Mouse (Mus musculus) intestine, postnatal 0 days (tissue): ENCODE data around the gene Tmem237. TPM values are rescaled to one million over a fixed set of nuclear protein-coding genes. Genes with fewer than 3 reads are reported as not detected.

Experiments
- ATAC-seq: fragments of 200-750 bp; cut with Nextera tagmentation; 2 replicates; pipeline ENCODE4 v1.8.0; 2017; ENCODE audit warnings: mild to moderate bottlenecking, moderate TSS enrichment, moderate library complexity
- H3K27ac ChIP-seq: fragments of 300-500 bp; sonication (generic); 2 replicates; pipeline ENCODE4 v1.5.1; 2014; ENCODE audit warnings: mild to moderate bottlenecking, low read depth, low read length, moderate library complexity
- H3K27me3 ChIP-seq: fragments of 300-500 bp; sonication (generic); replicated peaks from 2 replicates; pipeline ENCODE4 v1.6.1; 2014; ENCODE audit warnings: low read length, mixed read lengths; ENCODE audit not compliant: control insufficient read depth, insufficient read depth
- H3K36me3 ChIP-seq: fragments of 300-500 bp; sonication (generic); 2 replicates; pipeline ENCODE4 v1.6.1; 2014; ENCODE audit warnings: mild to moderate bottlenecking, moderate library complexity; ENCODE audit not compliant: control insufficient read depth, insufficient read depth
- H3K4me1 ChIP-seq: fragments of 300-500 bp; sonication (generic); replicated peaks from 2 replicates; pipeline ENCODE4 v1.6.1; 2014; ENCODE audit warnings: antibody characterized with exemption, low read length, mixed read lengths; ENCODE audit not compliant: control insufficient read depth, insufficient read depth
- H3K4me2 ChIP-seq: fragments of 300-500 bp; sonication (generic); replicated peaks from 2 replicates; pipeline ENCODE4 v1.6.1; 2014; ENCODE audit warnings: low read depth, mild to moderate bottlenecking, moderate library complexity
- H3K4me3 ChIP-seq: fragments of 300-500 bp; sonication (generic); 2 replicates; pipeline ENCODE4 v1.5.1; 2014; ENCODE audit warnings: low read depth, low read length
- H3K9ac ChIP-seq: fragments of 300-500 bp; sonication (generic); 2 replicates; pipeline ENCODE4 v1.6.1; 2014; ENCODE audit warnings: mild to moderate bottlenecking, low read depth, low read length
- H3K9me3 ChIP-seq: fragments of 300-500 bp; sonication (generic); 2 replicates; pipeline ENCODE4 v1.6.1; 2016; ENCODE audit warnings: mixed run types; ENCODE audit not compliant: control insufficient read depth
- CTCF ChIP-seq: sonication (generic); IDR thresholded peaks from 2 replicates; pipeline ENCODE4 v1.5.1; 2016; ENCODE audit warnings: low read depth, mild to moderate bottlenecking, control low read depth, antibody characterized with exemption, moderate library complexity
- WGBS: fragments of 180-500 bp; shearing (Covaris S2); extraction: QIAGEN DNeasy Blood & Tissue Kit; methylation state at CpG from one replicate; pipeline ENCODE4 v1.1.7; 2014; 5-methylcytosine and 5-hydroxymethylcytosine counted together
- polyA plus RNA-seq: library from polyadenylated mRNA; unstranded; fragments of >200 nt; fragmentation: Nextera tagmentation; extraction: Ambion mirVana; gene quantifications from 2 replicates; pipeline ENCODE4 v1.2.1, GENCODE M21; 2015

Gene Tmem237
- polyA plus RNA-seq, 1 experiment from 2014 or later, result 12.5 TPM

DNA sequence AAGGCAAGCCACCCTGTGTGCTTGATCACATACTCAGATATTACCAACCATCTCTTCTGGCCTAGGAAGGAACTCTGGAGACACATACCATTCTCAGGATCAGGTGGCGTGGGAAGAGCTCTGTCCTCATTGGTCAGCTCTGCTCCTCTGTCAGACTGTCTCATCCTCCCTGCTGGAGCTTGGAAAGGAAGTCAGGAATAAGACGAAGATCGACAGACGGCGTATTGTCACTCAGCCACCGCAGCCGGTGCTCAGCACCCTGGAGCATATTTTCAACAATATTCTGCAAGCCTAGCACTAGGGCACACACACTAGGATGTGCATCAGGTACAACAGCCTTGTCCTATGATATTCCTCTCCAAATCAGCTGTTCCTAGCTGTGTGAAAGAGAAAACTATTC, 38.3 kb upstream of the Tmem237 start:
- ATAC-seq, result no peak
- Histone ChIP-seq H3K9me3 (no peaks in the 10 kb centered on the region), H3K36me3 (peaks cover 11% of the 10 kb centered on the region; the same call in 1 of the 2 replicates), H3K4me1 (no peaks in the 10 kb centered on the region), H3K9ac (no peak overlapping the region), H3K4me2 (no peak overlapping the region), H3K4me3 (no peak overlapping the region), H3K27ac (no peak overlapping the region), H3K27me3 (no peaks in the 10 kb centered on the region)
- WGBS, result 83% methylated on average over 7 of the region's 7 CpGs
- no peak for TF ChIP-seq CTCF

DNA sequence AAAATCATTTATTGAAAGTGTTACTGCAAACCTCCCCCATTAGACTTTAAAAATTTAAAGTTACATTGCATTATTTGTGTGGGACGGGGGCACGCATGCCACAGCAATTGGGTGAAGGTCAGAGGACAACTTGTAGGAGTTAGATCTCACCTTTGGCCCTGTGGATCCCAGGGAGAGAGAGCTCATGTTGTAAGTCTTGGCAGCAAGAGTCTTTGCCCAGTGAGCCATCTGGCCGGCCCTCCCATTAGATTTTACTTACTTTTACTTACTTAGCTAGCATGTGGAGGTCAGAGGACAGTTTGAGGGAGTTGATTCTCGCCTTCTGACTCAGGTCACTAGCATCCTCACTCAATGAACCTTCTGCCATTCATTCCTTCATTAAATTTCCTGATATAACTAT, 37.6 kb upstream of the Tmem237 start:
- peaks cover 4% of the 10 kb centered on the region; the same call in 1 of the 2 replicates for H3K36me3 ChIP-seq
- no peak overlapping the region for H3K27ac ChIP-seq
- H3K9ac ChIP-seq, result no peak overlapping the region
- WGBS, result 78% methylated on average over 4 of the region's 4 CpGs
- H3K4me1 ChIP-seq, result no peaks in the 10 kb centered on the region
- ATAC-seq, result no peak
- no peak for TF ChIP-seq CTCF
- H3K27me3 ChIP-seq, result no peaks in the 10 kb centered on the region
- H3K4me2 ChIP-seq, result no peak overlapping the region
- no peaks in the 10 kb centered on the region for H3K9me3 ChIP-seq
- no peak overlapping the region for H3K4me3 ChIP-seq

DNA sequence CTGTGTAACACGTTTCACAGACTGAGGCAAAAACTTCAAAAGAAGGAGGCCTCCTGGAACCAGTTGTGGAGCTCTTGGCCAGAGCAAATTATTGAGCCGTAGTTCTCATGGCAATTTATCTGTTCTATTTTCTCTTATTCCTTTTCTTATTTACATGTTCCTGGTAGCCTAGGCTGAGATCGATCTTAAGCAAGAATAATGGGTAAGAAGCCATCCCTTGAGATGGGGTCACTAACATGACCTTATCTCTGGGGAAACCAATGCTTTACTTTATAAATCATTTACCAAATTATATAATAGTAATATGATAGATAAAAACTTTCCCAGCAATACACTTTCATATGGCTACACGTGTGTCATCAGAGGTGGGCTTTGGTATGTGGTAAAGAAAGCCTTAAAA, 32.1 kb upstream of the Tmem237 start:
- 47% methylated on average over 4 of the region's 4 CpGs for WGBS
- ATAC-seq, result no peak

DNA sequence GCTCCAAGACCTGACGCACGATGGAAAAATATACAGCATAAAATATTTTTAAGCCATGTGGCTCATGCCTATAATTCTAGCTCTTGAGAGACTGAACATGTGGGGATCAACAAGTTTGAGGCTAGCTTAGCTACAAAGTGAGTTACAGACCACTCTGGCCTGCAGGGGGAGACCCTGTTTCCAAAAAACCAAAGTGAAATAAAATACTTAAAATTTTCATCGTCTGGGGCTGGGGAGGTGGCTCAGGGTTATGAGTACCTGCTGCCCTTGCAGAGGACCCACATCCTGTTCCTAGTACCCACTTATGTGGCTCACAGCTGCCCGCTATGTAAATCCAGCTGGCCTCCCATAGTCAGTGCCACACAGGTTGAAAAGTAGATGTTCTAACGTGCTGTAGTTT, 30.3 kb upstream of the Tmem237 start:
- Histone ChIP-seq H3K9me3 (no peaks in the 10 kb centered on the region), H3K4me1 (no peaks in the 10 kb centered on the region), H3K4me2 (no peak overlapping the region), H3K27ac (no peak overlapping the region), H3K36me3 (no peaks in the 10 kb centered on the region), H3K4me3 (no peak overlapping the region), H3K9ac (no peak overlapping the region), H3K27me3 (no peaks in the 10 kb centered on the region)
- ATAC-seq, result no peak
- 77% methylated on average over 5 of the region's 5 CpGs for WGBS
- no peak for TF ChIP-seq CTCF

More for the DNA sequence above, 32.1 kb upstream of the Tmem237 start:
- no peaks in the 10 kb centered on the region for H3K4me1 ChIP-seq
- H3K36me3 ChIP-seq, result no peaks in the 10 kb centered on the region
- TF ChIP-seq CTCF, result no peak
- no peak overlapping the region for H3K4me2 ChIP-seq
- H3K4me3 ChIP-seq, result no peak overlapping the region
- H3K27me3 ChIP-seq, result no peaks in the 10 kb centered on the region
- H3K27ac ChIP-seq, result no peak overlapping the region
- no peak overlapping the region for H3K9ac ChIP-seq
- no peaks in the 10 kb centered on the region for H3K9me3 ChIP-seq

DNA sequence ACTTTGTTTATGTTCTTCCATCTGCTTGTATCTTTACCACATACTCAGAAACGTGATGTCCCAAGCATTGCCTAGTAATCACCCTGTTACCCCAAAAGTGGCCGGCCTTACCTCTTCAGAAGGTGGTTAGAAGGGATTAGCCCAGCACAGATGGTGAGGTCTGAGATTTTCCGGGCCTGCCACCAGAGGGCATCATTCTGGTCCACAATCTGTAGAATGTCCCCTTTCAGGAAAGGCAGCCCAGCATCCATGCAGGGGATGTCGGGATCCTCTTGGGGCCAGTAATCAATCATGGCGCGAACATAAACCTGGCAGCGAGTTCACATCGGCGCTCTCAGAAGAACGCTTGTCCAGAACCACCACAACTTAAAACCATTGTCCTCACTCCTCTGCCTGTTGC, 24.3 kb upstream of the Tmem237 start:
- Histone ChIP-seq H3K9me3 (no peaks in the 10 kb centered on the region), H3K27ac (no peak overlapping the region), H3K9ac (no peak overlapping the region), H3K36me3 (no peaks in the 10 kb centered on the region), H3K4me2 (no peak overlapping the region), H3K27me3 (no peaks in the 10 kb centered on the region), H3K4me1 (no peaks in the 10 kb centered on the region), H3K4me3 (no peak overlapping the region)
- 70% methylated on average over 10 of the region's 10 CpGs for WGBS
- no peak for ATAC-seq
- TF ChIP-seq CTCF, result peak; percentile 73

DNA sequence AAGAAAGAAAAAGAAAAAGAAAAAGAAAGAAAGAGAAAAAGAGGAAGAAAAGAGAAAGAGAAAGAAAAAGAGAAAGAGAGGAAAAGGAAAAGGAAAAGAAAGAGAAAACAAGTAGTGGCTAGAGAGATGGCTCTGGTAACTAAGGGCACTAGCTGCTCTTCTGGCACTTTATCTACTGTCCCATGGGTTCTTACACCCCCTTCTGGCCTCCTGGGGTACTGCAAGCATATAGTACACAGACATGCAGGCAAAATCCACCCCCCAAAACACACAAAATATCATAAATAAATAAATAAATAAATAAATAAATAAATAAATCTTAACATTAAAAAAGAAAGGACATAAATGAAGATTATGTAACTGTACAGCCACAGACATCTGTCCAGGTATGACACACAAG, 22.6 kb upstream of the Tmem237 start:
- H3K4me3 ChIP-seq, result no peak overlapping the region
- H3K9me3 ChIP-seq, result no peaks in the 10 kb centered on the region
- TF ChIP-seq CTCF, result peak; percentile 81
- no peak overlapping the region for H3K9ac ChIP-seq
- ATAC-seq, result no peak
- H3K36me3 ChIP-seq, result no peaks in the 10 kb centered on the region
- no peak overlapping the region for H3K27ac ChIP-seq
- no peaks in the 10 kb centered on the region for H3K4me1 ChIP-seq
- H3K4me2 ChIP-seq, result no peak overlapping the region
- no peaks in the 10 kb centered on the region for H3K27me3 ChIP-seq

DNA sequence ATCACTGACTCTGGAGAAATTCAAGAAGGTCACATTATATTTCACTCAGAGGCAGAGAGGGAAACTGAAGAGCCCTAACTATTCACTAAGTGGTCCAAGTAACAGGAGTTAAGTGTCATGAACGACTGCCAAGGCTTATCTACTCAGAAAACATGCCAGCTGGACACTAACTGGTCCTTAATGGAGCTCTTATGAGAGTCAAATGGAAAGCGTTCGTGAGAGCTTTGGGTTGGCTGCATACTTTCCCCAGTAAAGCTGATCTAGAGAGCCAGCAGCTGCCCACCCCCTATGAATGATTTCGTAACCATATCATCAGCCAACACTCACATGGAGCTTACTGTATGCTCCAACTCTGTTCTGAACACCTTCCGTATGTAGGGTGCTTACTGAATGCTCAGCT, 14.2 kb upstream of the Tmem237 start:
- H3K4me1 ChIP-seq, result no peaks in the 10 kb centered on the region
- H3K27ac ChIP-seq, result no peak overlapping the region
- H3K27me3 ChIP-seq, result no peaks in the 10 kb centered on the region
- ATAC-seq, result no peak
- no peak overlapping the region for H3K4me2 ChIP-seq
- no peak for TF ChIP-seq CTCF
- H3K9me3 ChIP-seq, result no peaks in the 10 kb centered on the region
- no peak overlapping the region for H3K9ac ChIP-seq
- H3K4me3 ChIP-seq, result no peak overlapping the region
- no peaks in the 10 kb centered on the region for H3K36me3 ChIP-seq
- WGBS, result 73% methylated on average over 5 of the region's 5 CpGs
